Mouse (Mus musculus) monocyte, adult 5-6 weeks (primary cell): ENCODE results near the gene Pthlh. TPM values are rescaled to one million over a fixed set of nuclear protein-coding genes. Genes with fewer than 3 reads are reported as not detected.
"Not testable (repeated sequence)": the region's sequence is repeated elsewhere in the genome, so short reads cannot be mapped to it uniquely, and the experiment has no call there.

ENCODE experiments used
- ATAC-seq: fragments of 153-309, 156-312 bp; replicated peaks from 2 replicates; pipeline ENCODE4 v1.8.0; 2017; ENCODE audit warnings: mild to moderate bottlenecking; ENCODE audit not compliant: low TSS enrichment, insufficient number of reproducible peaks, severe bottlenecking, poor library complexity, low FRiP score
- total RNA-seq: library from RNA; stranded (forward); fragments of 200-1000, 200-491, 200-594 nt; gene quantifications from 3 replicates; pipeline ENCODE4 v1.2.3, GENCODE M21; 2017

Pthlh gene
- total RNA-seq = not detected in 3 replicates

DNA sequence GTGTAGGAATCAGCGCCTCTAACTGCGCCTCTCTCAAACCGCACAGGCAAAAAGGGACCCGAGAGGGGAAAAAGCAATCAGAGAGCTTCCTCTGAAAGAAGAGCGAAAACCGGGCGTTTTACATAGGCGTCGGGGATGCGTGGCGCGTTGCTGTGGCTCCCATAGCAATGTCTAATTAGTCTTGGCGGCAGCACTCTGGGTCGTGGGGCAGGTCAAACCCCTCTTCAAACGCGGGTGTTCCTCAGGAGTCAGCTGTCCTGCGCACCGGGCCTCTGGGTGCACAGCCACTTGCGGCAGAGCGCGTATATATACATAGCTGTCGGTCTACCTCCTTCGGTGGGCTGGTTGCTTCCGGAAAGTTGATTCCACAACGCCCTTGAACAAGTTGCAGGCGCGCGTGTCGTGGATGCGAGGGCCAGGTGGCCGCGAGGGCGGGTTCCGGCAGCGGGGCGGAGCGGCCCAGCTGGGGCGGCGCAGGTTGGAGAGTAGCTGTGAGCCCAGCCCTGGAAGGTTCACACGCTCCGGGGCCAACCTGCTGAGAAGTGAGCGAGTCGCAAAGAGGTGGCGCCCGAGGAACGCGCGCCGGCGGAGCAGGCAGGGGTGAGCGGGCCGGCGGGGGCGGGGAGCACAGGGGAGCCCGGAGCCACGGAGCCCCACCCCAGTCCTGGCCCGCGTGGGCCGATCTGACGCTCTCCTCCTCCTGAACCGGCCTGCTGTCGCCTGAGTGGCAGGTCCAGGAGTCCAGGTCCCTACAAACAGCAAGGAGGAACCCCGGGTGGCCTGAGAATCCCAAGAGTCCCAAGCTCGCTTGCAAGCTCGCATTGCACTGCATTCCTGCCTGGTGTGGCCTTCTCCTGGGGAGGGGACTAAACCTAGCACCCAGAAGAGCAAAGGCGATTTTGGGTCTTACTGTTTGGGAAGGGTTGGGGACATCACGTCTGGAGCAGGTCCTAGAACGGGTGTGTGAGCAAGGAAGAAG lies at the start of gene Pthlh:
Gene Pthlh (minus strand): TSS at position 597 of the 979 bp plus-strand sequence.
- ATAC-seq = no peak

DNA sequence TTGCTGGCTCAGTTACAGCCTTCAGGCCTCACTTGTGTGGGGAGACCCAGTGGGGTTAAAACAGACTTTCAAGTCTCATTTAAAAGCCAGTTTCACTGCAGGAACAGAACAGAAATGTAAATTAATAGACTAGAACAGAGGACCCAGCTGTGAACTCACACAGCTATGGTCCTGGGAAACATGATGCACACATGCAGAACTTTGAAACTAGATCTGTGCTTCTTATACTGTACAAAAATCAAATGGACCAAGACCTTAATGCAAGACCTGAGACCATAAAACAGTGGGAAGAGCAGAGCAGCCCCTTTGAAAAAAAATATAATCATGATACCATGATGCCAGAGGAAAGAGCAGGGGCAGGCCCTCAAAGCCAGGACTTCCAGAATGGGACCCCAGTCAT lies 49.3 kb upstream of the Pthlh start:
- ATAC-seq = no peak

DNA sequence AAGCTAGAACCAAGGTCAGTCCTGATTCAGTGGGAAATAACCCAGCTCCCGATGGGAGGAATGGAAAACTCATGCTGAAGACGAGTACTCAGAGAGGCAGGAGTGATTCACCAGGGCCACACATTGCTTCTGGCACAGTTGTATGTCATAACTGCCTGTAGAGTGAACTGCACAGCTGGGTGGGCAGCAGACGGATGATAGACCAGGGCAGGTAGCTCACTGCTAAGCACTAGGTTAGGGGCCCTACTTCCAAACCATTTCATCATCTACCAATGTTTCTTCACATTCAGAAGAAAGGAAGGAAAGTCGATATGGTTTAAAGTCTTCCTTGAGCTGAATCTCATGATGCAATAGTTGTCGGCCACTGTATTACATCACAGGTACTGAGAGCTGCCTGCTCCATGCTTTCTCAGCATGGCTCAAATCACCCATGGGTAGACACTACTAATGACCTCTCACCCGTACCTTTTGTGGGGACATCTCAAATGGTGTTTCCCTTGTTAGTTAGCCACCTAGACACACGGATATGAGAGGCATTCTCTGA lies 46.5 kb upstream of the Pthlh start:
- no peak for ATAC-seq

DNA sequence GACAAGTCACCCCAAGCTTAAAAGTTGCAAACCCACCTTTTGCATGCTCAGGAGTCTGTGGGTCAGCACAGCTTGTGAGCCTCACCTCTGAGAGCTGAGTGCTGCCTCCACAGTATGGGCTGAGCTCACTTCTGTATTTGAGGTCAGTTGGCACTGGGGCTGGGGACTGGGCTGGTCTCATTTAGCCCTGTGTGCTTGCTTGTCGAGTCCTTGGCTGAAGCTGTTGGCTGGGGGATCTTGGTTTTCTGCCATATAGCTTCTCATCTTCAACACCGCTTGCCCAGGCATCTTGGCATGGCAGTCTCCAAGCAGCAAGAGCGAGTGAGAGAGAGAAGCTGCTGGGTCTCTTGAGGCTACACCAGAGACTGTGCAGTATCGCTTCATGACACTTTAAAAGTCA lies 46.1 kb upstream of the Pthlh start:
- no peak for ATAC-seq

DNA sequence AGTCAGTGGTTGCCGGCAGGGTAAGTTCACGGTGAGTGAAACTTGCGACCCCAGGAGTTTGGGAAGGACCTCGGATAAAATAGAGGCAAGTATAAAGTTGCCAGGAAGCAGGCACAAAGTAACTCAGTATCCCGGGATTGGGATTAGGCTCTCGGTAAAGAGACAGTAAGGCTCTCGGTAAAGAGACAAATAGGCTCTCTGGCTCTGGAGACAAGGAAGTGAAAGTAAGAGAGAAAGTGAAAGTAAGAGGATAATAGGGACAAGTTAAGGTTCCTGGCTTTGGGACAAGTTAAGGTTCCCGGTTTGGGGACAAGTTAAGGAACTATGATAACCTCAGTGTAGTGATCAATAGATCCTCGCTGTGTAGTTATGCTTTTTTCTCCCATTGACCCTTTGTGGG lies 40.3 kb upstream of the Pthlh start:
- ATAC-seq = not testable (repeated sequence)

DNA sequence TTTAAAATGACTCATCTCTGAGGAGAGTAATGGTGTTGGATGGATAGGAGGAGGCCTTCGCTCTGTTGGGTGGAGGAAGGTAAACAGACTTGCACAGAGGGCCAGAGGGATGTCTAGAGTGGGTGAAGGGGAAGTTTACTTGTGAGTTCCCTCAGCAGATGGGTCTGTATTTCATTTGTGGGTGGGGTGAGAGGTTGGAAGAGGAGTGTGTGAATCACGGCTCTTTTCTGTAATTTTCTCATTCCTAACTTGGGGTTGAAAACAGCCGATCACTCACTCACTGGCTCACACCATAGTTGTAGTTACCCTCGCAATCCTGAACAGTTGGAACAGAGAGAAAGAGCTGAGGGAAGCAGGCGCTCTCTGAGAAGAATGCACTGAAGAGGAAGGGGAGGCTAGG lies 35.6 kb upstream of the Pthlh start:
- no peak for ATAC-seq

DNA sequence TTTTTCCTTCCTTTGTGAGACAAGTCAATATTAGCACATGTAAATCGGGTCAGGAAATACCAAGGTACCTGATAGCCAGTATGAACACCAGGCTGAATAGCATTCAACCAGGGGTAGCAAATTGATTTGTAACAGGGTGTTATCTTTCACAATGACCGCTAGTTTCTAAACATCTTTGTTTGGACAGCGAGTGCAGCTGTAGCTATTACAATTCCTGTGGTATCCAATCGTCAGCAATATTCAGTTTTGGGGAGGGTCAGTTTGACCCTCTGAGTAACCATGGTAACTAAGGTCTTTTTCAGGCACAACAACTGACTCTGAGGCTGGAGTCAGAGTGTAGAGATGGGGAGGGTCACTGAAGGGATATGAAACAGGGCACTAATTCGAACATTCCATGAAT lies 15.3 kb upstream of the Pthlh start:
- no peak for ATAC-seq

DNA sequence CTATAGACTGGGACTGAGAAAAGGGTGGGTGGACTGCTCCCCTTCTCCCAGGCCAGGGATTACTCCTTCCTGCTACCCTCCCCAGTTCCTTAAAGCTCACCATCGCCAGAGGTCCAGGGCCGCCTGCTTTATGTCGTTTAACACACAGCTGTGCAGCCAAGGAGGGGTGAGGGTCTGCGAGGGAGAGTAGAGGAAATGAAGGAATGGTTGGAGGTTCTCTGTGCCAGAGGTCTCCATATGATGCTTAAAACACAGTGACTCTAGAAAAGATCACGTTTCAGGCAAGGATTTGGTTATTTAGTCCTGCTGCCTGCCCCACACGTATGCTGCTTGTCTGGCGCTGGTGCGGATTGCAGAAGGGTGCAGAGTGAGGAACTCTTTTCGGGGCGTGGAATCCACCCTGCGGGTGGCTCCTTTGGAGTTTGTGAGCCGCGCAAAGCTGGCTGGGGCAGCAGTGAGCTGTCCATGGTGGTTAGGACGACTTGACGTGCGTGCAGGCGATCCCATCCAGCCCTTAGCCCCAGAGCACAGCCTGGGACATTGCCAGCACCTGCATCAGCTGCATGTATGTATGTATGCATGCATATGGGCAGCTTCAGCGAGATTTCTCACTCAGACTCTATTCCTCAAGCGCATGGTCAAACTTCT lies 4.3 kb upstream of the Pthlh start:
- ATAC-seq = no peak

DNA sequence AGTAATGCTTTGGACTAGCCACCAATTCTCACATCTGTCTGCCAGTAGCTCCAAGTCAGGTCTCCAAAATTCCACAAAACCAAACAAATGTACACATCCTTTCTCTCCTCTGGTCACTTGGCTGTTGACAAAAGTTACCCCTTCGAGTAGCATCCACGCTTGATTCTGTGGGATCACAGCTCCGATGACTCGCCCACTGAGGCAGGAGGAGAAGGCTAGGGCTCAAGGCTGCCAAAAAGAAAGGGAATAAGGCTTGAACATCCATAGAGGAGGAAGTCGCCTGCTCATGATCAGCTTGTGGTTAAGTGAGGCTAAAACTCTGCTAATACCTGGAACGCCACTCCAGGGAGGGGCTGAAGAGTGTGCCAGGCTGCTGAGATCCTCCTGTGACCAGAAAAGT lies 2.5 kb upstream of the Pthlh start:
- no peak for ATAC-seq

DNA sequence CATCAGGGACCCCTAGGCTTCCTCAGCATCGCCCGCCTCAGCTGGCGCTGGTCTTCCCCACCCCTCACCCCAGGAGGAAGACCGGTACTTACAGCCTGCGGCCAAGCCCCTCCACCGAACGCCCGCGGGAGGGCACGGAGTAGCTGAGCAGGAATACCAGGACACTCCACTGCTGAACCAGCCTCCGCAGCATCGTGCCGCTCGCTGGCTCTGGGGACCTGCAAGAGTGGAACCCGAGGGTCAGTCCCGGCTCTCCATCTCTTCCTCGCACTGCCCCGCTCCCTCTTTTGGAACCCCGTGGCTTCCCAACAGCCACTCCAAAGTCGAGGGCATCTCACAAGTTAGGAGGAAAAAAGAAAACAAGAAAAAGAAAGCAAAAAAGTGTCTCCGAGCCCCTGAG lies 805 bp downstream of the Pthlh start:
- ATAC-seq = no peak

DNA sequence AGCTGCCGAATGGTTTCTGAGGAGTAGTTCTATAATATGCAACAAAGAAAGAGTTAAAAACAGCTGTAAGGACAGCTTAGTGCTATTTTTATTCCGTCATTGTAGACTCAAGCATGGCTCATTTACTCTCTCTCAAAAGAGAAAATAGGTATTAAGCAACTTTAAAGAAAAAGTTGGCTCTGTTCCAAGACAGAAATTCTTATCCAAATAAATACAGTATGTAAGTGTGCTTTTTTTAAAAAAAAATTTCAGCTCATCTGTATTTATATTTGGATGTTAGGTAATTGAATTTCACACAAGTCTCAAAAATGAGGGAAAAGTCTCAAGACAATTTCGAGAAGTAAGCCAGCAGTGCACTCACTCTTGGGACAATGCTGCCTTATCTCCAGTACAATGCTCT lies 2.4 kb downstream of the Pthlh start:
- ATAC-seq = no peak

DNA sequence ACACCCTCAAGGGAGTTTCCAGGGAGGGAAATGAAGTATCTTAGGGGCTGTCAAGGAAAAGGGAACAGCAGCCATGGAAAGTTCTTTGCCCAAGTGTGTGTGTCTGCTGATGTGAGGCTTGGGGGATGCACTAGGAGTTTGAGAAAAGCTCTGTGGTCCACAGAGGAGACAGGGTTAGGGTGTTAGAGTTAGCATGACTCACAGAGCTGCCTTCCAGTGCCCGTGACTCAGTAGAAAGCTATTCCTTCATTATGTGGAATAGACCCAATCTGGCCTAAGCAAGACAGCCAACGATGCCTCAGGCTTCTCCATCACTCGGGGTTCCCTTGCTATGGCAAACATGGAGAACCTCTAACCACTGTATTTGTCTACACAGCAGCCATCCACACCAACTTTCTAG lies 3.2 kb downstream of the Pthlh start:
- ATAC-seq = no peak

DNA sequence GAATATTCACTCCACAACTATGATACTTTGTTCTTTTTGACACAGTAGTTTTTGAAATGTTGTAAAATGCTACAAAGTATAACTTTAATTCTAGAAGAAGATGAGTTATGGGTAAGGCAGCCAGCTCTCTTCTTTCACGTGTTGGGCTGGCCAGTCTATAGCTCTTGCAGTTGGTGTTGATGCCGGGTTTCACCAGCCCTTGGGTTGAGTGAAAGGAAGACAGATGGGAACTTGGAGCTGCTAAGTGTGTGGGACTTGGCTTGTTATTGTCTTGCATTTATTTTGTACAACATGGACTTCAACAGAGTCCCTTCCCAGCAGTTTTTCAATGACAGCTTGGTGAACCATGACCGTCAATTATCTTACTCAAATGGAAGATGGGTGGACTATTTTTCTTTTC lies 16.2 kb downstream of the Pthlh start:
- no peak for ATAC-seq

DNA sequence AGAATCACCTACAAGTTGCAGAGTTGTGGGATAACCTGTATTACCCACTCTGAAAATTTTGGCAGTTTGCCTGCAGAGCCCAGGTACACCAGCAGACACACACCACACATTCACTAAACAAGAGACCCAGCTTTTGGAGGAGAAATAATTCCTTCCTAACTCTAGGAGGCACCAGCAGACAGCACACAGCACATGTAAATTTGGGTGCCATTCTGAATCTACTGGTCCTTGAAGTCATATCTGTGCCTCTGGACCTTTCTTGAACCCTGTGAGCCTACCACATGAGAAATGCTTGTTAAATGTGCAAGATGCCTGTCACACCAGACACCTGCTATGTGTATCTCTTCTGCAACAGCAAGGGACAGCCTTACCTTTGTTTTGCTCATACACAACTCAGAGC lies 19.7 kb downstream of the Pthlh start:
- no peak for ATAC-seq

DNA sequence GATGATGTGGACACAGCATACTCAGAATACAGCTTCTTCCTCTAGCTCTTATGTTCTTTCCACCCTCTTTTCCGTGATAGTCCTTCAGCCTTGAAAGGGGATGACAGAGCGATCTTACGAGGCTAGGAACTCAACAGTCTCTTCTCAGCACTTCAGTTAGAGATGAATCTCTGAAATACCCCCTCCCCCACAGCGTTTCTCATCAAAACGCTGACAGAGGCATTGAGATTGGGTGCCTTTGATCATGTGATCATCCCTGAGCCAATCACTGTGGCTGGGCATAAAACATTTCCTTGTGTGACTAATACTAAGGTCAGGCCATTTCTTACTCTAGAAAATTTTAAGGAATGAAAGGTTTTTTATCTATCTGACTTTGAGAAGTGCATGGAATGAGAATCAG lies 20.3 kb downstream of the Pthlh start:
- no peak for ATAC-seq

DNA sequence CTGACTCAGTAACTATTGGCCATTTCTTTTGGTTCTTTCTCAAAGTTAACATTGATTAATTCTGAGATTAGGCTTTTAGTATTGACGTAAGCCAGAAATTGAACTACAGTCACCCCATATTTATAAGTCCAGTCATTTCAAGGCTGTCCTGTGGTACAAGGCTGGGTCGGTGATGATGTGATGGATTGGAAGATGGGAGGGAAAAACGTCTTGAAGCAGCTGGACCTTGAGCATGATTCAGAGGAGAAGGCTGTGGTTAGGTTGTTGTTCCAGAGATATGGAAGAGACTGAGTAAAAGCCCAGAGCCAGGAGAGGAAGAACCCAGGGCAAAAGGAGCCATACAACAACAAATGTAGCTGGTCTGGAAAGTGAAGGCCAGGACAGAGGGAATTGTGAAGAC lies 22.4 kb downstream of the Pthlh start:
- no peak for ATAC-seq

DNA sequence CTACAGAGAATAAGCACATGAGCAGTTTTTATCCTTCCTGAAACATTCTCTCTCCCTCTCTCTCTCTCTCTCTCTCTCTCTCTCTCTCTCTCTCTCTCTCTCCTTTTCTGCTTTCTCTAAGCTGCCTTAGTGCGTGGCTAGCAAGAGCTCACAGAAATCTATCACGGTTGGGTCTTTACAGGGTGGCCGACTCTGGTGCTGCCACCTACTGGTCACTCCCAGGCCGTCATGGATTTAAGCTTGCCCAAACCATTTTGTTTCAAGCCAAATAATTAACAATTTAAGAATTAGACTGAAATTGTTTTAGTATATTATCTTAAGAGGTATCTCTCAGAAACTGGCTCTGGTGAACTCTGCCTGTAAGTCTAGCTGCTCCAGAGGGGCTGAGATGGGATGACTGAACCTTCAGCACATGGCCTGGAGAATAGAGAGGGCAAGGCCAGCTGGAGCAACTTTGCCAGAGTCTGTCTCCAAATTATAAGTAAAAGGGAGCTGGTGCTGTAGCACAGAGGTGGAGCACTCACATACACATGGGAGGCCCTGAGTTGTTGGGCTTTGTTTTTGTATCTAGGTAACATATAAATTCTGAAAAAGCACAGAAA lies 23.7 kb downstream of the Pthlh start:
- ATAC-seq = no peak

DNA sequence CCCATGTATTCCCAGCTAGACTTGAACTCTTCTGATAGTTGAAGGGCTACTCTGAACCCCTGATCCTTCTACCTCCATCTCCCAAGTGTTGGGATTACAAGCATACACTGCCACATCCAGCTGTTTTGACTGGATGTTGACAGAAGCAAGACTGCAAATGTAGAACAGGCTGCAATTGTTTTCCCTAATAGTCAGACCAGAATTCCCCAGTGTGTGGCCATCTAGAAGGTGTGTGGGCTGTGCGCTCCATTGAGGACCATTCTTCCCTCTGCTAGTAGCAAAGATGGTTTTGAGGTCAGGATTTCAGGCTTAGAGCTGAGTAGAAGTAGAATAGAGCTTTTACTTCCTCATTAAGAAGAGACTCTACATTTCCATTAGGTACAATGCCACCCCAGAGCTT lies 37.3 kb downstream of the Pthlh start:
- no peak for ATAC-seq

DNA sequence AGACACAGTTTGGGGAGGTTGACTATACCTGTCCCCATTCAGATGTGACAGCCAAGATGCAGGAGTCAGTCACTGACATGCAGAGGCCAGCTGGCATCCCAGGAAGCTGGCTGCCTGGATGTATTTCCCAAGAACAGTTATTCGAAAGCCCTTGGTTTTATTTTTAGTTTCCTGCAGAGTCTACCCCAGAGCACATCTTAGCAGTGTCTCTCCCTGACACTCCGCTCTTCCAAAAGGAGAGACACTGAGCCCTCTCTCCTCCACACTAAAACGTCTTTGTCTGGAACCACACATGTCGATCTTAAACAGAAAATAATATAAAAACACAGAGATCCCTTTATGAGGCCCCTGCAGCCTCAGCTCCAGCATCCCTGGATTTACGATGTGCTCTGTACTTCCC lies 44.9 kb downstream of the Pthlh start:
- ATAC-seq = no peak

DNA sequence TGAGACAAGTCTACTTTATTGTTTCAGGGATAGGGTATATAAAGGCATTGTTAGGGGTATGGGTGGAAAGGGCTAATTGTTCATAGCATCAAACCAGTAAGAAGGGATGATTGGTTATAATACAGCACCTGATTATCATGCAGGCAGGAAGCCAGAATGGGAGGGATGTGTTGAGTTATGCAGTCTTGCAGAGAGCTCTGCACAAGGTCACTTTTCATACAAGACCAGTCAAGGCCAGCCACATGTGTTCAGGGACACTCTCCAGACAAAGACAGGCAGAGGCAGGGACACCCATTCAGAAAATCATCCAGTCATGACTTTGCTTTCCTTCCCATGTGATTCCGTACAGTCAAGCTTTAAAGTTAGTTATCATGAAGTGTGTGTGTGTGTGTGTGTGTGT lies 47.8 kb downstream of the Pthlh start:
- ATAC-seq = no peak
